Mouse (Mus musculus) kidney, postnatal 0 days (tissue): Measurements from ENCODE around the gene Stmn1. TPM values are rescaled to one million over a fixed set of nuclear protein-coding genes. Genes with fewer than 3 reads are reported as not detected.

Experiments
- ATAC-seq: fragments of 200-750 bp; cut with Nextera tagmentation; replicated peaks from 2 replicates; pipeline ENCODE4 v1.8.0; 2017; ENCODE audit warnings: low read depth, moderate number of reproducible peaks, moderate TSS enrichment, moderate library complexity; ENCODE audit not compliant: low FRiP score
- DNase-seq: peaks from one replicate; pipeline ENCODE4 v3.0.0-alpha.2; 2016; ENCODE audit warnings: low spot score
- H3K27ac ChIP-seq: fragments of 300-500 bp; sonication (generic); 2 replicates; pipeline ENCODE4 v1.5.1; 2014; ENCODE audit warnings: mild to moderate bottlenecking
- H3K27me3 ChIP-seq: fragments of 300-500 bp; sonication (generic); 2 replicates; pipeline ENCODE4 v1.6.1; 2014; ENCODE audit warnings: low read length, mixed read lengths; ENCODE audit not compliant: insufficient read depth
- H3K36me3 ChIP-seq: fragments of 300-500 bp; sonication (generic); 2 replicates; pipeline ENCODE4 v1.6.1; 2014; ENCODE audit warnings: low read length, mixed read lengths; ENCODE audit not compliant: insufficient read depth
- H3K4me1 ChIP-seq: fragments of 300-500 bp; sonication (generic); replicated peaks from 2 replicates; pipeline ENCODE4 v1.6.1; 2014; ENCODE audit warnings: antibody characterized with exemption, low read length, mixed read lengths; ENCODE audit not compliant: insufficient read depth
- H3K4me2 ChIP-seq: fragments of 300-500 bp; sonication (generic); 2 replicates; pipeline ENCODE4 v1.6.1; 2014; ENCODE audit warnings: mild to moderate bottlenecking, low read length, moderate library complexity, mixed read lengths
- H3K4me3 ChIP-seq: fragments of 300-500 bp; sonication (generic); replicated peaks from 2 replicates; pipeline ENCODE4 v1.5.1; 2014; ENCODE audit warnings: low read depth, low read length
- H3K9ac ChIP-seq: fragments of 300-500 bp; sonication (generic); 2 replicates; pipeline ENCODE4 v1.6.1; 2014; ENCODE audit warnings: low read depth, low read length
- H3K9me3 ChIP-seq: fragments of 300-500 bp; sonication (generic); replicated peaks from 2 replicates; pipeline ENCODE4 v1.6.1; 2016; ENCODE audit warnings: low read length, inconsistent platforms, mixed read lengths
- CTCF ChIP-seq: IDR thresholded peaks from 2 replicates; pipeline ENCODE4 v1.5.1; 2016; ENCODE audit warnings: antibody characterized with exemption, low read depth, mild to moderate bottlenecking, moderate library complexity
- WGBS: fragments of 180-500 bp; shearing (Covaris S2); extraction: QIAGEN DNeasy Blood & Tissue Kit; methylation state at CpG from one replicate; pipeline ENCODE4 v1.1.7; 2014; 5-methylcytosine and 5-hydroxymethylcytosine counted together
- polyA plus RNA-seq: library from polyadenylated mRNA; unstranded; fragments of >200 nt; fragmentation: Nextera tagmentation; extraction: Ambion mirVana; gene quantifications from 2 replicates; pipeline ENCODE4 v1.2.1, GENCODE M21; 2015

The Stmn1 gene
- polyA plus RNA-seq, 1 experiment from 2014 or later: 926 TPM

DNA sequence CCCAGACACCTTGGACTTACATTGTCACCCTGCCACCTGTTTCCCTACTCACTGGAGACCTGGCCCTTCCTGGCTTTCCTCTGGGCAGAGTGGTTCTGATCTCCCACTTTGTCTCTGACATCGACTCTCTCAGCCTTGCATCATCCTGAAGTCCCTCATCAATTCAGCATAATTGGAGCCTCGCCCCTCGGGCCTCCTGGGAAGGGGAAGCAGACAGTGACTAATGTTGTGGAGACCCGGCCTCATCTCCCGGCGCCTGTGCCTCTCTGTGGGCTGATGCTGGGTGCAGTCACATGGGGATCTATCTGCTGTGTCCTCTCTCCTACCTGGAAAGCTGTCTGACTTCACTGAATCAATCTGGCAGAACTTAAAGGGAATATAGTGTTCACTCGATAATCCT lies 31.9 kb upstream of the Stmn1 start:
- 21% methylated on average over 7 of the region's 7 CpGs for WGBS
- ATAC-seq (no peak), DNase-seq (no peak)
- Histone ChIP-seq H3K4me1 (no peaks in the 10 kb centered on the region), H3K36me3 (no peaks in the 10 kb centered on the region), H3K9me3 (no peaks in the 10 kb centered on the region), H3K9ac (no peak overlapping the region), H3K4me3 (no peak overlapping the region), H3K4me2 (no peak overlapping the region), H3K27me3 (no peaks in the 10 kb centered on the region), H3K27ac (no peak overlapping the region)
- TF ChIP-seq CTCF: no peak

DNA sequence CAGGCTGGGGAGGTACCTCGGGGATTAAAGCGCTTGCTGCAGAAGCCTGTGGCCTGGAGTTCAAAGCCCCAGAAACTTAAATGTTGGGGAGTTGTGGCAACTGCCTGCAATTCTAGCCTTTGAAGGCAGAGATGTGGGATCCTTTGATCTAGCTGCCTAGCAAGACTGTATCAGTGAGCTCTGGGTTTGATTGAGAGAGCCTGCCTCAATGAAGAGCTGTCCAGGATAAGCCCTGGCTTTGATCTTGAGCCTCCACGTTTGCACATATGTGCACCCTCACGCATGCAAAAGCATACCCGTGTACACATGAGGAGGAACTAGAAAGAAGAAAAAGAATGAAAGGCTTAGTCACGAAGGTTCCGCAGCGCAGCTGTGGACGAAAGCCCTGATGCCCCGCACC lies 31.5 kb upstream of the Stmn1 start:
- no peaks in the 10 kb centered on the region for H3K4me1 ChIP-seq
- H3K36me3 ChIP-seq: no peaks in the 10 kb centered on the region
- no peak for DNase-seq
- H3K27me3 ChIP-seq: no peaks in the 10 kb centered on the region
- no peak overlapping the region for H3K27ac ChIP-seq
- H3K9ac ChIP-seq: no peak overlapping the region
- WGBS: 56% methylated on average over 10 of the region's 10 CpGs
- no peak for TF ChIP-seq CTCF
- no peaks in the 10 kb centered on the region for H3K9me3 ChIP-seq
- H3K4me3 ChIP-seq: no peak overlapping the region
- H3K4me2 ChIP-seq: no peak overlapping the region
- no peak for ATAC-seq

GRCm38 (mm10) chr4:134439119-134439518 lies 29.0 kb upstream of the Stmn1 start:
- no peaks in the 10 kb centered on the region for H3K27me3 ChIP-seq
- no peak overlapping the region for H3K4me2 ChIP-seq
- H3K4me1 ChIP-seq: no peaks in the 10 kb centered on the region
- no peak overlapping the region for H3K9ac ChIP-seq
- no peak overlapping the region for H3K4me3 ChIP-seq
- no peaks in the 10 kb centered on the region for H3K36me3 ChIP-seq
- DNase-seq (no peak), ATAC-seq (no peak)
- 54% methylated on average over 3 of the region's 3 CpGs for WGBS
- no peak for TF ChIP-seq CTCF
- H3K9me3 ChIP-seq: no peaks in the 10 kb centered on the region
- no peak overlapping the region for H3K27ac ChIP-seq

DNA sequence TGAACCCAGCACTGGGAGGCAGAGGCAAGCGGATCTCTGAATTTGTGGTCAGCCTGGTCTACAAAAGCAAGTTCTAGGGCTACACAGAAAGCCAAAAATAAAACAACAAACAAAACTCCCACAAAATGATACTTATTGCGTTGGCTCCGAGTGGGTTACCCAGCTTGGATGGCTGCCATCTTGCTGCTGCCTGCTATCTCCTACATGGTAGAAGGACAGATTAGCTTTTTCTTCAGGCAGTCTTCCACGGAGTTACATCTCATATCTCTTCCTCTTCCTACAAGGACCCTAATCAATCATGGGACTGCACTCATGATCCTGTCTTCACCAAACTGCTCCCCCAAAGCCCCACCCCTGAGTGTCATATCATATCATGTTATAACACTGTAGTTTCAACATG lies 28.2 kb upstream of the Stmn1 start:
- Histone ChIP-seq H3K27me3 (no peaks in the 10 kb centered on the region), H3K36me3 (no peaks in the 10 kb centered on the region), H3K9me3 (no peaks in the 10 kb centered on the region), H3K4me3 (no peak overlapping the region), H3K27ac (no peak overlapping the region), H3K4me2 (no peak overlapping the region), H3K4me1 (no peaks in the 10 kb centered on the region), H3K9ac (no peak overlapping the region)
- DNase-seq (no peak), ATAC-seq (no peak)
- no peak for TF ChIP-seq CTCF
- 79% methylated on average over 4 of the region's 4 CpGs for WGBS

- Histone ChIP-seq H3K4me3 (no peak overlapping the region), H3K27ac (no peak overlapping the region), H3K27me3 (no peaks in the 10 kb centered on the region), H3K4me2 (no peak overlapping the region), H3K9ac (no peak overlapping the region), H3K4me1 (no peaks in the 10 kb centered on the region), H3K9me3 (no peaks in the 10 kb centered on the region), H3K36me3 (no peaks in the 10 kb centered on the region)
- ATAC-seq: no peak
- no peak for DNase-seq
- TF ChIP-seq CTCF: no peak
- WGBS: 86% methylated on average over 4 of the region's 4 CpGs
Observed at GRCm38 (mm10) chr4:134442216-134442615, 25.9 kb upstream of the Stmn1 start.

DNA sequence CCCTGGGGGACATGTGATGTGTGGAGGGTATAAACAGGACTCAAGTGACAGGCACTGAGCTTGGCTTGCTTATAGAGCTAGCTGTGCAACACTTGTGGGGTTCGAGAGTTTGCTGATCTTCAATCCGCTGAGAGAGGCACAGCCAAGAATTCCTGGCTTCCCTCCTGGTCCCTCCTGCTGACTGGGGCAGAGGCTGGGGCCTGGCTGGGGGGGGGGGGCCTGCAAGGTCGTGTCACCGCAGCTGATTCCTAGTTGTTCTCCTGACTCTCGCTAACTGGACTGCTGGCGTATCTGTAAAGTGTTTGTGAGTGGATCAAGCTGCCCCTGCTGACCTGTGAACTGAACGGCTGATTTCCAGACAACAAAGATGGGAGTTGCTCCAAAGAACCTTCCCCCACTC lies 24.5 kb upstream of the Stmn1 start:
- no peak overlapping the region for H3K4me3 ChIP-seq
- no peak overlapping the region for H3K9ac ChIP-seq
- DNase-seq (no peak), ATAC-seq (no peak)
- WGBS: 50% methylated on average over 7 of the region's 7 CpGs
- H3K27me3 ChIP-seq: no peaks in the 10 kb centered on the region
- no peak overlapping the region for H3K27ac ChIP-seq
- no peak for TF ChIP-seq CTCF
- H3K9me3 ChIP-seq: no peaks in the 10 kb centered on the region
- no peak overlapping the region for H3K4me2 ChIP-seq
- H3K4me1 ChIP-seq: no peaks in the 10 kb centered on the region
- H3K36me3 ChIP-seq: no peaks in the 10 kb centered on the region

DNA sequence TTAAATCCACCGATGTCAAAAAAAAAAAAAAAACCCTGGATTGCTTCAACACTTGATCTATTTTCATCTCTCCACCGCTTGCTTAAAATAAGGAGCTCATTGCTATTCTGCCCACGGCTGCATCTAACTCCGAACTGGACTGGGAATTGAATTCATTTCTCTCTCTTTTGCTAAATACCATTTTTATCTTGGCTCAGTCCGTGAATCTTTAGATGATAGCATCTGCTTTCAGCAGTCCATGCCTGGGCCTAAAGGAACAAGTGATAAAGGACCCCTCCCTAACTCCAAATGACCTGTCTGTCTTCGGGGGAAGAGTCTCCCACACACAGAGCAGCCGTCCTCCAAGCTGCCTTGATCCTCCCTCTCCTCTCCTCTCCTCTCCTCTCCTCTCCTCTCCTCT lies 23.2 kb upstream of the Stmn1 start:
- Histone ChIP-seq H3K4me3 (no peak overlapping the region), H3K9me3 (no peaks in the 10 kb centered on the region), H3K4me2 (no peak overlapping the region), H3K27ac (no peak overlapping the region), H3K9ac (no peak overlapping the region), H3K36me3 (no peaks in the 10 kb centered on the region), H3K4me1 (no peaks in the 10 kb centered on the region), H3K27me3 (no peaks in the 10 kb centered on the region)
- TF ChIP-seq CTCF: no peak
- ATAC-seq (no peak), DNase-seq (no peak)
- WGBS: 39% methylated on average over 7 of the region's 7 CpGs
